Mouse (Mus musculus) CH12.LX (cell line): Measurements from ENCODE around the gene Nup188.

Experiments
- CTCF ChIP-seq, 2 experiments: IDR thresholded peaks in 1 of 2; conservative IDR thresholded peaks in 1 of 2; 2 replicates each; pipeline ENCODE4 v1.5.1; 2011 to 2012; ENCODE audit warnings: low read depth in 2 of 2, low read length in 2 of 2, improper control_type of control experiment in 1 of 2, inconsistent platforms in 1 of 2, mild to moderate bottlenecking in 1 of 2, moderate library complexity in 1 of 2
- EP300 ChIP-seq: IDR thresholded peaks from 2 replicates; pipeline ENCODE4 v1.6.1; 2011; ENCODE audit warnings: low read length, improper control_type of control experiment
- IRF4 ChIP-seq: IDR thresholded peaks from 2 replicates; pipeline ENCODE4 v1.6.1; 2014; ENCODE audit warnings: low read depth, mild to moderate bottlenecking, inconsistent platforms, low read length, improper control_type of control experiment
- MEF2A ChIP-seq: IDR thresholded peaks from 2 replicates; pipeline ENCODE4 v1.6.1; 2014; ENCODE audit warnings: low read depth, mild to moderate bottlenecking, inconsistent platforms, low read length, improper control_type of control experiment, borderline replicate concordance
- NELFE ChIP-seq: IDR thresholded peaks from 2 replicates; pipeline ENCODE4 v1.6.1; 2011; ENCODE audit warnings: low read depth, low read length, improper control_type of control experiment
- POLR2A ChIP-seq: IDR thresholded peaks from 2 replicates; pipeline ENCODE4 v1.6.1; 2011; ENCODE audit warnings: low read depth, mild to moderate bottlenecking, improper control_type of control experiment, low read length
- TCF12 ChIP-seq: IDR thresholded peaks from 2 replicates; pipeline ENCODE4 v1.6.1; 2014; ENCODE audit warnings: low read depth, mild to moderate bottlenecking, inconsistent platforms, low read length, improper control_type of control experiment
- USF2 ChIP-seq: conservative IDR thresholded peaks from 2 replicates; pipeline ENCODE4 v1.6.1; 2011; ENCODE audit warnings: low read depth, low read length, improper control_type of control experiment
- ZC3H11A ChIP-seq: IDR thresholded peaks from 2 replicates; pipeline ENCODE4 v1.6.1; 2012; ENCODE audit warnings: low read depth, mild to moderate bottlenecking, inconsistent platforms, low read length, improper control_type of control experiment
- ZMIZ1 ChIP-seq: IDR thresholded peaks from 2 replicates; pipeline ENCODE4 v1.6.1; 2012; ENCODE audit warnings: low read depth, mild to moderate bottlenecking, inconsistent platforms, low read length, improper control_type of control experiment

- TF ChIP-seq CTCF (conservative IDR thresholded peaks at IDR 0.05 in 1 of 2, IDR thresholded peaks at IDR 0.05 in 1 of 2; ENCODE audit: low read depth in 2 of 2, low read length in 2 of 2) (no peak), POLR2A (no peak), ZMIZ1 (no peak), TCF12 (no peak), MEF2A (no peak), USF2 (no peak), EP300 (no peak), NELFE (no peak), IRF4 (no peak), ZC3H11A (no peak)
Measured at GRCm38 (mm10) chr2:30258600-30258999, 27.6 kb upstream of the Nup188 start.
